Mouse (Mus musculus): ENCODE results near the gene Stard9.

Gene Stard9

GRCm38 (mm10) chr2:120730639-120731166 lies 101.8 kb downstream of the Stard9 start:
- no peak for DNase-seq

DNA sequence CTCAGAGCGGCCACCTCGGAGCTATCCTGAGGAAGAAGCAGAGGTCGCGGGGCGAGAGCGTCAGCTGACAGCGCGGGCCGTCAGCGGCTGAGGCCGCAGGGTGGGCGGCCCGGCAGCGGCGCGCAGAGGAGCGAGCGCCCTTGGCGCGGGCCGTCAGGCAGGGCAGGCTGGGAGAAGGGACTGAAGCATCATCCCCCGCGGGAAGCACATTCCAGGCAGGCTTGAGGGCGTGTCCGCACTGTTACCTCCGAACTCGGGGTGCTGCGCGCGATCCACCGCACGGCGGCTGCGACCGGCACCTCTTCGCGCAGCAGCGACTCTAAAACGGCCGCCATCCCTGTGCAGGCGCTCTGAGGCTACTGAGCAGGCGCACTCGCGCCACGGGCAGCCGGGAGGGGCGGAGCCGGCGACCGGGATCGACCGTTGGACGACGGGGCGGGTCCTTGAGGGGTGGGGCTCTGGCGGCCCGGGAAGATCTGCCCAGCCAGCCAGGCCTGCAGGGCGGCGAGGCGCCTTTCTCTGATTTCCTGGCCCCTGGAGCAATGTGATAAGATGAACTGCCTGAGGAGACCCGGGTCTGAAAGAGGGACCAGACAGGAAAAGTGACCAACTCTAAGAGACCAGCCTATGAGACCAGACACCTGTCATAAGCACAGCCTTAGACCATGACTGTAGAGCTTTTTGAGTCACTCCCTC lies 102.4 kb downstream of the Stard9 start:
- DNase-seq = peak; percentile 91 to 93

GRCm38 (mm10) chr2:120731877-120732530 lies 103.1 kb downstream of the Stard9 start:
- no peak for DNase-seq

GRCm38 (mm10) chr2:120745496-120745895 lies 116.6 kb downstream of the Stard9 start:
- no peak for DNase-seq

GRCm38 (mm10) chr2:120748041-120748440 lies 119.1 kb downstream of the Stard9 start:
- no peak for DNase-seq

DNA sequence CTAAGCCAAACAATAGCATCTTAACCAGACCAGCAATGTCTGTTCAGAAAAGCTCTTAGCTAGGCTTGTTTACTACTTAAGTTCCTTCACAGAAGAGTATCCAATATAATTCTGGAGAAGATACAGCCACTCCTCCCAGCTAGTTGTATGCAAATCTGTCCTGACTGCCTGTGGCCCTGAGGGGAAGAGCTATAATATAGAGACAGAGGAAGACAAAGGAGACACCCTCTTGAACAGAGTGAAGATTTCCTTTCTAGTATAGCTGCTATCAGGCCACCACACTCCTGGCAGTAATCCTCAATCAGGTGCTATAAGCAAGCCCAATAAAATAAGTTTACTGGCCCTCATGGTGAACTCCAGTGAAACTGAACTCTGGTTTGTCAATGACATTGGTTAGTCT lies 133.0 kb downstream of the Stard9 start:
- DNase-seq = no peak

- no peak for DNase-seq
Measured at GRCm38 (mm10) chr2:120770265-120770935, 141.5 kb downstream of the Stard9 start.
